Mouse (Mus musculus) bone marrow macrophage, adult 2 months (primary cell): ENCODE measurements around the gene Fam166a.

Experiments used
- CTCF ChIP-seq: IDR thresholded peaks from 2 replicates; pipeline ENCODE4 v1.5.1; 2012; ENCODE audit warnings: low read depth, mild to moderate bottlenecking, low read length, moderate library complexity
- POLR2A ChIP-seq: IDR thresholded peaks from 2 replicates; pipeline ENCODE4 v1.6.1; 2012; ENCODE audit warnings: mild to moderate bottlenecking, low read depth, low read length, borderline replicate concordance

DNA sequence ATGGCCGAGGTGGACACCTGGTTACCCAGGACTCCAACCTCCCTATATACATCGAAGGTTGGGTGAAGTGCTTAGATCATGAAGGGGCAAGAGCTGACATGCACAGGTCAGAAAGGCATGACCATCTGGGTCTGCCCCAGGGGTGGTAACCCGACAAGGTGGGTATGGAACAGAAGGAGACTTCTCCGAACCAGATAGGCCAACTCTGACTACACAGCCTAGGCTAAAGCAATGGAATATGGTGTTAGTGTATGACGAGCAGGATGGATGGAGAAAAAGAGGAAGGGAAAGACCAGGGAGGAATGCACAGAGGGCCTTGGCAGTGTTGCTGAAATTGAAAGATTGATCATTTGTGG, 32.0 kb upstream of the Fam166a start:
- no peak for TF ChIP-seq CTCF
- no peak for TF ChIP-seq POLR2A
